Mouse (Mus musculus) common myeloid progenitor, adult 5-6 weeks (primary cell): ENCODE measurements at regions not wholly inside any gene's neighbourhood (a gene's known extent, or its start where the extent isn't known, plus 50 kb on each side); places are given as distances from the start of the nearest gene placed in this dataset.

Experiments
- ATAC-seq: replicated peaks from 2 replicates; pipeline ENCODE4 v1.8.0; 2016; ENCODE audit warnings: low read depth, mild to moderate bottlenecking, moderate TSS enrichment, inconsistent platforms; ENCODE audit not compliant: poor library complexity, severe bottlenecking

DNA sequence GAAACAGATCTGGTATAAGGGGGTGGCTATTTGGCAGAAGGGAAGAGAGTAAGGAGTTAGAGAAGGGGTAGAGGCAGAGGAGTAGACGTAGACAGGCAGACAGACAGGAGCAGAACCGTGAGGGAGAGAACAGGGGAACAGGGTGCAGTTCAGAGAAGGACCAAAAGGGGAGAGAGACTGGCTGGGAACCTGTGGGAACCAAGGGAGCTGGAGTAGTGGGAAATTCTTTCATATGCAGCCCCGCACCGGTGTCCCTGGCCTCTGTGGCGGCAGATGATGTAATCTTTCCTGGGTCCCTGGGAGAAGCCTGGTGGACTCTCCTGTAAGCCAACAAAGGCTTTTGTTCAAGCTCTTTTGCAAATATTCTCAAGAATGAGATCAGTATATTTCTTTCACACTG is 157.8 kb upstream of the Tyw5 start:
- ATAC-seq, result no peak

DNA sequence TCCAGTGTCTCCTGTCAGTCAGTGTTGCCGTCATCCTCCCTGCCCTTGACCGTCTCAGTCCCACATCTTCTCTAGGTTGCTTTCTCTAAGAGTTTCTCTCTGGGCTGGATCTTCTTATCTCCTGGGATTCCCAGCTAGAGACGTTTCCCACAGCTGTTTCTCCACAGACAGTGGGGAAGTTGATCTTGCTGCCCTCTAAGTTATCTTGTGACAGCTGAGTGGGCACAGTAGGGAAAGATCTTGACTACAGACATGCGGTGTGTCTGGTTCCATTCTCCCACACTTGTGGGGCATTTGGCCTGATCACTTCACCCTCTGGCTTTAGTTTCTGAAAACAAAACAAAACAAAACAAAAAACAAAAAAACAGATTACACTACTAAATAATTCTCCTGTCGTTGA is 165.2 kb upstream of the Tyw5 start:
- ATAC-seq, result no peak

DNA sequence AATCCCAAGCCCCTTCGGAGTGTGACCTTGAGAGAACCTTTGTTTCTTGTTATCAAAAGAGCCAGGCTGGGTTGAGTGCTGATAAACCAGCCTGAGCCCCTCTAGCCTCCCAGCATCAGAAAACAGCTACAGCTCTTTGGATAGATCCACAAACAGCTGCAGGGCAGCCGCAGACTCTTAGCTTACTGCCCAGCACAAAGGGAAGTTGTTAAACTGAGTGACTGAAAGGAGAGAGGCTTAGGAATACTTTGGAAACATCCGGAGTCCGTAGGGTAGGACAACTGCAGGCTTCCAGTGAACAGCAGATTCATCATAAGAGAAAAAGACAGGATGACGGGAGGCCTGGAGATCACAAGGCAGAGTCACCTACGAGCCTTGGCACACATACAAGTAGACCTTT is 166.9 kb upstream of the Tyw5 start:
- no peak for ATAC-seq

DNA sequence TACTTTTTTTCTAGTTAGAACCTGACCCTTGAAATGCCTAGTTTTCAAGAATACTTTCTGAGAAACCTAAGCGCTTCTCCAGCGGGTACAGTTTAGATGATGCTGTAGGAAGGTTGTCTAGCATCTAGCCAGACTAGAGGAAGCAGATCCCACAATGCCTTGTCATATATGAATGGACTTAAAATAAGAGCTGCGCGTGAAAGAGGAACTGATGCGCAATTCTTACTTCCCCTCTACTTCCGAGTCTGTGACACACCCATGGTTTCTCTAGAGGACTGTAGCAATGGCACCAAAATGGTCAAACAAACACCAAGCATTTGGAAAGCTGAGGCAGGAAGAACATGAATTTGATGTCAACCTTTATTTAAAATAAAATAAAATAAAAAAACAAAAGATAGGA is 167.6 kb upstream of the Tyw5 start:
- ATAC-seq, result no peak

DNA sequence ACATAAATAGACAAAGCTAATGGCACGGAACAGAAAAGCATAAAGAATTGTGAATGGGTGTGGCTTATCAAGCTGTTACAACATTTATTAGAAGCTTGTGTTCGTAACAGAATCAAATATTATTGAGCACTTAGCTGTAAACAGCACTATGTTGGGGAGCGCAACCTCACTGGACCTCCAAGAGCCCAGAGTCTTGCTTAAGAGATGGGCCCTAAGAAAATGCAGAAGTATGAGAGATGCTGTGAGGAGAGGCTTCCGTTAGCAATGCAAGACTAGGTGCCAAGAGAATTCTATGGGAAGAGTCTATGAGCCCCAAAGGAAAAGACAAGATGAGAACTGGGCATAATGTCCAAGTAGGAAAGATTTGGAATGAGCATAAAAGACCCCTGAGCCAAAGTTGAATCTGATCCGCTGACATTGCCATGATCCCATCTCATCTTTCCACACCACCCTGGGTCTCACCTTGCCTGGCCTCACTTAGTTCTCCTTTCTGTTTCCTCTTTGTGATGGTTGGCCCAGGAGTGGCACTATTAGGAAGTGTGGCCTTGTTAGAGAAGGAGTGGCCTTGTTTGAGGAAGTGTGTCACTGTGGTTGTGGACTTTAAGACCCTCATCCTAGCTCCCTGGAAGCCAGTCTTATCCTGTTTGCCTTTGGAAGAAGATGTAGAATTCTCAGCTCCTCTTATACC is 169.3 kb upstream of the Tyw5 start:
- no peak for ATAC-seq

DNA sequence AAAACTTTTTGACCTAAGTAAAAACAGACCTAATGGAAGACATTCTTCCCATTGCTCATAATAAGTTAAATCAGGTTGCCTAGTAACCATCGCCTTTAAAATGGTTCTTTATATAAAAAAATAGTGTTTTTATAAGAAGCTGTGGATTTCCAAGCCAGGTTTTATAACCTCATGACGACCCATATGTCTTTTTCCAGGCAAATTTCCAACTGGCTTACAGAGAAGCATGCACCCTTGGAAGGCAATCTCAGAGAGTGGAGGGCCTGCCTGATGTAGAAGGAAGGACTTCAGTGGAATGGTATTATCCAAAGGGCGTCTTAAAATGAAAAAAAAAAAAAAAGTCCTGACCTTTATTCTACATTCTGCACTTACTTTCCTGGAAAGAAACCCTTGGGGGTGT is 172.2 kb upstream of the Tyw5 start:
- ATAC-seq, result no peak

DNA sequence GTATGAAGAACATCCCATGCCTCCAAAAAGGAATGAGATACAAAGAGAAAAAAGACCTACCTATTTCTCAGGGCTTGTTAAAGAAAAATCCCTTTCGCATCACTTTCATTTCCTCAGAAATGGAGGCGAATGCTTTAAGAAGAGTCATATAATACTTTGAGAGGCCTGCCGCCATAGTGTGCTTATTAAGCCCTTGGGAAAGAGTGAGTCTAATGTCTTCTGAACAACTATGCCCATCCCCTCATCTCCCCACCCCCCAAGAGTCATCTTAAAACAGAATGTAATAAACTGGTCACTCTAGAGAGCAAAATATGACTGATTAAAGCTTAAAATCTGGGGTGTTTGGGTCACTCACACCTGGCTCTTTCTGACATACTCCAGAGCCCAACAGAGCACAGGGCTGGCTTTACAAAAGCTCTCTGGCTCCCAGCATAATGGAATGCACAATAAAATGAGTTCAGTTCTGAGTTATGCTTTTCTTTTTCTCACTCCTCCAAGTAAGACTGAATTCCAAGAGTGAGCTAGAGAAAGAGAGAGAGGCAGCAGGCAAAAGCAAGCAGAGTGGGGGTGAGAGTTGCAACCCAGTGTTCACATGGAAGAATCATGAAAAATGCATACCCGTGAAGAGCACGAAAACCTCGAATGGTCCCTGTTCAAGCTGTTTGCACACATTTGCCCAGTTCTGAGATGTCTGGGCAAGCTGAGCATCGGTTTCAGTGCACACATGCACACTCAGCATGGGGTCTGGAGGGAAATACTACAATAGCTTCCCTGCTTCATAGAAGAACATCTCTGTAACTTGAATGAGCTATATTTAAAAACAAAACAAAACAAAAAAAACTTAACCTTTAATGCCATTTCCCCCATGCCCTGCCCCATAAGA is 180.0 kb upstream of the Spats2l start:
- no peak for ATAC-seq

DNA sequence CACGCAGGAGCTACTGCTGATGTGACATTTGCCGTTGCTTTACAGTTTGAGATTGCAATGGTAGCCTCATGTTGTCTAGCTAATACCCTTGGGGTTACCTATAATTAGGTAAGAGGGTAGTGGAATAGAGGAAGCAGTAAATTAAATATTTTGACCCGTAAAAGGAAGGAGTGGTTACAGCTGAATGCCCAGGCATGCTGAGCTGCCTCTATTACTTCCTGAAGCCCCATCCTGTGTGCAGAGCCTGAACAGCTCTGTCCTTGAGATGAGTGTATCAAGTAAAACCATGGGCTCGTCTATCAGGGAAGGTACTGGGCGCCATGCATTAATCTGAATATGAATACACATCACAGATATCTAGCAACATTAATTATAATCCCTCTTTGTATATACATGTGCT is 179.1 kb upstream of the Spats2l start:
- ATAC-seq, result peak; percentile 82

DNA sequence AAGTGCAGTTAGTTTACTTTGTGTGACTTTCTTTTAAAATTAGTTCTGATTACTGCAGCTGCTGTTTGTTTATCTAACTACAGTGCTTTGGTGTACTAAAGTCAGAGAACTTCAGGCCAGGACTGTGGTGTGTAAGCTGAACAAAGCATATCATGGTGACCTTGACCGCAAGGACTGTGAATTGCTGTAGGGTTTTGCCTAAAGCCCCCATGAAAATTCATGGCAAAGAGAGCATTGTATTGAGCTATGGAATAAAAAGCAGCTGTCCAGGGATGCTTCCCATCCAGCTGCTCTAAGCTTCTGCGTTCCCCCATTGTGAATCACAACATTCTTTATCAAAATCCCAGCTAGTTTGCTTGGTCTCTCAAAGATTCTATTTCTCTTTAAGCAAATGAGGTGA is 173.0 kb upstream of the Spats2l start:
- no peak for ATAC-seq

DNA sequence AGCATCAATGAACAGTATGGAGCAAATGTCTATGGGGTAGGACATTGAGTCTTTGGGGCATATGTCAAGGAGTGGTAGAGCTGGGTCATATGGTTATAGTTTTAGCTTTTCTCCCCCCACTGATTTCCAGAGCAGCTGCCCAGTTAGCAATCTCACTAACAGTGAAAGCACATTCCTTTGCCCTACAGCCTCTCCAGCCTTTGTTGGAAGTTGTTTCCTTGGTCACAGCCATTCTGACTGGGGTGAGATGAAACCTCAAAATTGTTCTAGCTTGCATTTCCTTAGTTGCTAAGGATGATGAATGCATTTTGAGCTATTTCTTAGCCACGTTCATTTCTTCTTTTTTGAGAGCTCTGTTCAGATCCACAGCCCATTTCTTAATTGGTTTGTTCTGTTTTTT is 168.4 kb upstream of the Spats2l start:
- ATAC-seq, result no peak

DNA sequence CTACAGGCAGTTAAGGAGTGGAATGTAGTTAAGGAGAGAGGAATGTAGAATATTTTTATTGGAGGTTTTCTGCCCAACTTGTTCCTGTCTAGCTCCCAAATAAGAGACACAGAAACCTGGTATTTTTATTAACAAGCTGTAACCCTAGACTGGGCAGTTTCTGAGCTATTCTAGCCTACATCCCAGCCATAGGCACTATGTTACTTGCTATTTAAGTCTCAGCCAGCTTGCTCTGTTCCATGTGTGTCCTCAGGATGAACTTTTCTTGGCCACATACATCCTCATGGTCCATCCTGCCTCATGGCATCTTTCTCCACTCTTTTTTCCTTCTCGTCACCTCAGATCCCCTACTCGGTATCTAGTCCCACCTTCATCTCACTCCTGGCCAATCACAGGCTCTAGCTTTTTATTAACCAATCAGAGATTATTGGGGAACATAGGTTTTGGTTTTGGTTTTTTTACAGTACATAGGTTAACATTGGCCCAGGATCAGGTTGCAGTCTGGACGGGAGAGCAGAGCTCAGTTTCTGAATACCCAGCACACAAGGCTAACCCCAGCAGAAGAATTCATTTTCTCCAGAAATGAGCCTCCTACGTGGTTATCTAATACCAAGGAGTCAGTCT is 167.8 kb upstream of the Spats2l start:
- ATAC-seq, result no peak

DNA sequence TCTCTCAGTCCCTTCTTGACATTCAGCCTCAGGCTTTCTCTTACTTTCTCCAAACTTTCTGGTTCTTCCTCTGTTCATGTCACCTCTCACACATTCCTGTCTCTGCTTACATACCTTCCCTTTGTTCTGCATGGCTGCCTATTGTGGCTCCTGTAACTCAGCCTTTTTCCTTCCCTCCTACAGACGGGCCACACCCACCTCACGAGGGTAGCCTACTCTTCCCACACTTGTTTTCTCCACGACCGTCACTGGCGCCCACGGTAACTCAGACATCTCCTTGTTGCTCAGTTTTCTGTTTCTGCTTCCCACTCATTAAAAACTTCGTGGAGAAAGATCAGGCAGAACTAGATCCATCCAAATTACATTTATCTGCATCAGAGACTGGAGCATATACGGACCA is 166.9 kb upstream of the Spats2l start:
- ATAC-seq, result no peak

DNA sequence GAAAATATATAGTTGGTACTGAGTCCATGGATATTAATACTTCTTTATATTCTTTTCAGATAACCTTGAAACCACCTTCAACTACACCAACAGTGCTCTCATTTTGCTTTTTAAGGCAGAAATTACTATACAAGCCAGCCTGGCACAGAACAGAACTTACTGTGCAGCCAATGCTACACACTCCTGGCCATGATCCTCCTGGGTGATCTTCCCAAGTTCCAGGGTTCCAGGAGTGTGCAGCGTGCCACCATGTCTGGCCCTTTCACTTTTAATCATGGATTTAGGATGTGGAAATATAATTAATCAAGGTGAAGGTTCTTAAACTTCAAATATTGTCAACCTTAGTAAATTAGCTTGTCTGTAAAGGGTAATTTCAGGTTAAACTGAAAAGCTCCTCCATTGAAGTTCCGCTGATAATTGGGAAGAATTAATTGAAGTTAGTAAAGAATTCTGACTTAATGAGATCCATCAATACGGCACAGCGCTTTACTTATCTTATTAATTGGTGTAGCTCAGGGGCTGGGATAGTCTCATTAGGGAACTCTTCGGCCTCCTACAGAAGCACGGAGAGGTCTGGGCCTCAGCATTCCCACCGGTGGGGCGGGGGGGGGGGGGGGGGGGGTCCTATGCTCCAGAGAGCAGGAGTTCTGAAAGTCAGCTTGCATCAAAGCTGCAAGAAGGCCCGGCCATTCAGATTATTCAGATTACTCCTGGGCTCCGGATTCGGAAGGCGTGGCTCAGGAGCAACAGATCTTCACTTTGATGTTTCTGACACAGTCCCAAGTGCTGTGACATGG is 166.1 kb upstream of the Spats2l start:
- ATAC-seq, result no peak

DNA sequence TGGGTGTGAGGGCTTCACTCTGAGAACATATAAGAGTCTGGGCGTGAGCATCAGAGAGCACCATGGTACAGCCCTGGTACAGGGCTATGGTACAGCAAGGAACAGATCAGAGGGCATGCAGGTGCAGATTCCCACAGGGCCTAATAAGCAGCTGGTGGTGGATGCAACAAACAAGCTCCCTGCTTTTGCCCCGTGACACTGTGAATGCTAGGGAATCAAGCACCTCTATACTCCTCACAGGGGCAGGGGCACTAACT is 165.6 kb upstream of the Spats2l start:
- no peak for ATAC-seq

DNA sequence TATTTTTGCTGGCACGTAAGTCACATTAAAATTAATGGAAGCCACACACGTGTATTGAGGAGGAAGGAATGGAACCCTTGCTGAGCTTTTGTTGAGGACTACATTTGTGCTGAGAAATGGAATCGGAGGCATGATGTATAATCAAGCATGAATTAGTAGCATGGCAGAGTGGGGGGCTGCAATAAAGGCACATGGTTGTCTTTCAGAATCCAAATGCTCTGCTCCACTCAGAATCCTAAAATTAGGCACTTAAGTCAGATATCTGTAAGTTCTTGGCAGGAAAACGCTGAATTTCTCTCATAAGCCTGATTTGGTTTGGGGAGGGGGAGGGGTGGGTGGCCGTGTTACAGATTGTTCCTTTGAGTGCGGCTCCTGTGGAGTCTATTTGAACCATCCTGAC is 164.7 kb upstream of the Spats2l start:
- ATAC-seq, result no peak

DNA sequence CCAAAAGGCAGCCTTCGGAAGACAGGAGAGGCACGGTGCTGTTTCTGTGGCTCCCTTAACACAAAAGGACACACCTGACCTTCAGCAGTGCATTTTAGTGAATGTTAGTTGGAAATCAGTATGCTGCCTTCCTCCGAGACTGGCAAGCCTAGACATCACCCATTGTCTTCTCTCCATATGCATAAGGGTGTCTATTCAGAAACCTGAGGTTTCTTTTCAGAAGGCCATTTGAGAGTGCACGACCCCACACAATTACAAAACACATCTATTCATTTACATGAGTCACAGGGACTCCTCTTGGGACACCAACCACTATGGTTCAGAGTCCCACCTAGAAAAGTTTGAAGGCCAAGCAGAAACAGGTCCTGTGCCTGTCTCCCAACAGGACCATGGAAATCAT is 161.8 kb upstream of the Spats2l start:
- no peak for ATAC-seq

DNA sequence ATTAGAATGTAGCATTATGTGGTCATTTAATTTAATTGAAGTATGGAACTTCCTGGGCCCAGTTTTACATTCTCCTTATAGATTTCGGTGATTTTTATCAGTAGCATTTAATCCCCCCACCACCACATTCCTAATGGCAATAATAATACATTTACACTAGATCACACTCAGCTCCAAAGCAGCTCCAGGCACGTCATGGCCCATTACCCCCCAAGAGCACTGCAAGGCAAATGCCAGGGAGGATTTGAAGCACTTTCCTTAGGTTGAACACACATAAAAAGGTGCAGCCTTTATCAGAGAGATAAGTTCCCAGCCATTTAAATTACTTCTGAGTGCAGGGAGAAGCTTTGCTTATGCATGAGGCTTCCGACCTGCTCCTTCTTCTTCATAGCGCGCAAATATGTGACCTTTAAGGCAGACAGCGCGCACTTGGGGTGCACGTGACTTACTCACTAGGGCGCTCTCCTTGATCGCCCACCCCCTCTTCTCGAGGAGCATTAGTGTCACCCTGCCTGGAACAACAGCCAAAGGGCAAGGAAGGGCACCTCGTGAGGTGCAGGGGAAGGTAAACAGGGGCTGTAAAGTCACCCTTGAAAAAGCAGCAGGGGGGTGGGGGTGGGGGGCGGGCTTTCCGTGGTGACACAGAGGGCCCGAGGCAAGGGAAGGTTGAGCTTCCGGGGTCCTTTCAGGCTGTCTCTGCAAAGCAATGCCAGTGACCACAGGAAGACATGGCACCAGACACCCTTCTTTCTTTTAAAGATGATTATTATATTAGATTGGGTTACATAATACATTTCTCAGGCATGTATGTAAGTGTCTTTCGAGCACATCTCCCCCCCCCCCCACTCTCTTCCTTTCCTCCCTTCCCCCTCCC is 160.8 kb upstream of the Spats2l start:
- ATAC-seq, result no peak

DNA sequence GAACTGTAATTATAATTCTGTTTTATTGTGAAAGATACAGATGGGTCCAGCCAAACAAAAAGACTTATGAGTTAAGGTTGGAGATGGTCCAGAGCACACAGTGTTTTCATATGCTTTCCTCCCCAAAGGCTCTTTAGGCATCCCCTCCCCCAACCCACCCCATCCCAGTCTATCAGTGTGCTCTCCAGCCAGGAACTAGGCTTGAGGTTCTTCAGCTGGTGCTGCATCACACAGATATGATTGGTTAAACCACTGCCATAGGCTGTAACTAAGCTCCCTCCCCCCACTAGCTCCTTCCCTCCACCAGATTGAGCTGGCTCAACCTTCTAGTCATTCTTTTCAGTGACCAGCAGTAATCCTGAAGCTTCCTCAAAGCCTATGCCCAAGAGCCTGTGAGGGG is 158.8 kb upstream of the Spats2l start:
- no peak for ATAC-seq

DNA sequence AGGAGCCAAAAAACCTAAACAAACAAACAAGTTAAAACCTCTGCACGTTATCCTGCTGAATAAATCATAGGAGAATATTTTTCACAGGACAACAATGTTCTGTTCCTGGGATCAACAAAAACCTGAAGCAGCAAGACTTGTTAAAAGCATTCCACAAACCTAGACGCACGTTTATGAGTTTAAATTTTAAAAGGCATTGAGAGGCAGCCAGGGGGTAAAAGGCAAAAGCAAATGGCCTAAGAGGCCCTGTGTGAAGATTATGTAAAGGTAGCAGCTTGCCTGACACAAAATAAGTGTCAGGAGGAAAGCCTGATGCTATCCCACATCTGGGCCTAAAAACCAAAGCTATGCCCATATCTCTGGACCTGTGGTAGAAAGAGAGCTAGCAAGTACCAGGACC is 156.6 kb upstream of the Spats2l start:
- ATAC-seq, result no peak

DNA sequence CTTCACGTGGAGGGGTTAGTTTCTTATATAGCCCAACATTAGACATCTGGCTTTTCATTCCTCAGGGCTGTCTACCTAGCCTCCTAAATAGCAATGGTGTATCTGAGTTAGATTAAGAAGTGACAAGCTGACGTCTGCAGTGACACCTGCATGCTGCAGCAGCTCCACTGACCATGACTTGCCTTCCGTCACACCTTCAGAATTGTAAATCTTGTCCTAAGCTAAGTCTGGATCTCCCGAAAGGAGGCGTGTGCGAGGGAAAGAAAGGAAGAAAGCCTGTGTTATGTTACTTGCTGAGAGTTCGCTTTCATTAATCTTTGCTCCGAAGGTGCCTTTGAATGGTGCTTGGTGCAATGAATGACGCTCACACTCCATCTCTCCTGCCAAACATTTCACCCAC is 151.4 kb upstream of the Spats2l start:
- no peak for ATAC-seq
